Mouse (Mus musculus) bone marrow, adult 2 months (tissue): ENCODE results near the gene Men1.

Experiments used
- CTCF ChIP-seq: fragments of 200-500 bp; IDR thresholded peaks from 2 replicates; pipeline ENCODE4 v1.5.1; 2011; ENCODE audit warnings: low read length, control low read depth; ENCODE audit not compliant: control insufficient read depth, insufficient read depth
- POLR2A ChIP-seq: fragments of 200-500 bp; IDR thresholded peaks from 2 replicates; pipeline ENCODE4 v1.6.1; 2011; ENCODE audit warnings: low read depth, mild to moderate bottlenecking, control low read depth, low read length, borderline replicate concordance; ENCODE audit not compliant: control insufficient read depth

DNA sequence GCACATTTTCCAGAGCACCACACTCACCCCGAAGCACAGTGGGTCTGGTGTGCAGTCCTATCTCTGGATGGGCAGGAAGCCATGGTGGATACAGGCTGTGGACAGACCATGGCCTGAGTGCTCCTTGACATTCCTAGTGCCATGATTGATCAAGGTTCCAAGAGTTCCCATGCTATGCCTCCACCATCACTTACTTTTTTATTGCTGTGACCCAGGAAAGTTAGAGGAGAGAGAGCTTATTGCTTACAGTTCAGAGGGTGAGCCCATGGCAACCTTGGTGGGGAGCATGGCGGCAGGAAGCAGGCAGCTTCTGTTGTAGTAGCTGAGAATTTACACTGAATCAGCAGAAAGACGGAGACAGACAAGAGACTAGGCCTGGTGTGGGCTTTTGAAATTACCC is 26.5 kb downstream of the Men1 start:
- no peak for TF ChIP-seq POLR2A
- TF ChIP-seq CTCF, result no peak
